Mouse (Mus musculus) yolk sac, embryonic 10.5 days (tissue): ENCODE data around the gene Lrrc7.

Experiments used
- DNase-seq: peaks from one replicate; pipeline ENCODE4 v3.0.0-alpha.2; 2017; ENCODE audit warnings: low spot score

The Lrrc7 gene

GRCm38 (mm10) chr3:158067916-158068315 lies 494.1 kb downstream of the Lrrc7 start:
- no peak for DNase-seq

- DNase-seq: no peak
These were observed 496.8 kb downstream of the Lrrc7 start for GRCm38 (mm10) chr3:158065256-158065655.

- DNase-seq: no peak
These were observed 500.1 kb downstream of the Lrrc7 start for GRCm38 (mm10) chr3:158061811-158062523.

- DNase-seq: no peak
These were observed 501.3 kb downstream of the Lrrc7 start for GRCm38 (mm10) chr3:158060621-158061291.

- DNase-seq: no peak
These were observed 512.5 kb downstream of the Lrrc7 start for GRCm38 (mm10) chr3:158049508-158049907.

GRCm38 (mm10) chr3:158040755-158041154 lies 521.3 kb downstream of the Lrrc7 start:
- DNase-seq: no peak

GRCm38 (mm10) chr3:158038106-158038505 lies 523.9 kb downstream of the Lrrc7 start:
- no peak for DNase-seq

- DNase-seq: peak; percentile 94
These were observed 525.6 kb downstream of the Lrrc7 start, which contains the start of the genes Srsf11 and Lrrc40 for GRCm38 (mm10) chr3:158036329-158036988. Srsf11 (minus strand) TSS chr3:158036639. Lrrc40 (plus strand) TSS chr3:158036662.

- DNase-seq: no peak
These were observed 526.2 kb downstream of the Lrrc7 start for GRCm38 (mm10) chr3:158035866-158036265.
